Mouse (Mus musculus) spleen, postnatal 36 days (tissue): ENCODE data around the gene Il1r1.

ENCODE experiments used
- DNase-seq, 2 experiments: peaks; one replicate each; pipeline ENCODE4 v3.0.0; 2022; ENCODE audit warnings: low spot score in 2 of 2, mixed read lengths in 1 of 2

Gene Il1r1

GRCm38 (mm10) chr1:40224539-40225284, at the start of gene Il1r1:
Gene Il1r1 (plus strand): TSS chr1:40225080.
- DNase-seq, result peak; percentile 10 to 46

GRCm38 (mm10) chr1:40175123-40175522, 49.8 kb upstream of the Il1r1 start:
- no peak for DNase-seq

- no peak for DNase-seq
Observed at GRCm38 (mm10) chr1:40175797-40176196, 49.1 kb upstream of the Il1r1 start.

- no peak for DNase-seq
Observed at GRCm38 (mm10) chr1:40179031-40179430, 45.8 kb upstream of the Il1r1 start.

- DNase-seq, result no peak
Observed at GRCm38 (mm10) chr1:40179493-40179892, 45.4 kb upstream of the Il1r1 start.

- no peak for DNase-seq
Observed at GRCm38 (mm10) chr1:40180861-40181260, 44.0 kb upstream of the Il1r1 start.

- DNase-seq, result no peak
Observed at GRCm38 (mm10) chr1:40181716-40182115, 43.2 kb upstream of the Il1r1 start.

GRCm38 (mm10) chr1:40183410-40183809, 41.5 kb upstream of the Il1r1 start:
- DNase-seq, result no peak

- no peak for DNase-seq
Observed at GRCm38 (mm10) chr1:40187961-40188360, 36.9 kb upstream of the Il1r1 start.

GRCm38 (mm10) chr1:40190025-40190424, 34.9 kb upstream of the Il1r1 start:
- no peak for DNase-seq

GRCm38 (mm10) chr1:40190837-40191236, 34.0 kb upstream of the Il1r1 start:
- DNase-seq, result no peak

GRCm38 (mm10) chr1:40194279-40194678, 30.6 kb upstream of the Il1r1 start:
- DNase-seq, result no peak

- no peak for DNase-seq
Observed at GRCm38 (mm10) chr1:40213337-40214159, 11.3 kb upstream of the Il1r1 start.

GRCm38 (mm10) chr1:40217521-40217920, 7.4 kb upstream of the Il1r1 start:
- DNase-seq, result no peak

- no peak for DNase-seq
Observed at GRCm38 (mm10) chr1:40218603-40219002, 6.3 kb upstream of the Il1r1 start.

GRCm38 (mm10) chr1:40220549-40220948, 4.3 kb upstream of the Il1r1 start:
- DNase-seq, result no peak

- no peak for DNase-seq
Observed at GRCm38 (mm10) chr1:40221864-40222263, 3.0 kb upstream of the Il1r1 start.

GRCm38 (mm10) chr1:40222680-40223079, 2.2 kb upstream of the Il1r1 start:
- DNase-seq, result no peak

- no peak for DNase-seq
Observed at GRCm38 (mm10) chr1:40223591-40223990, 1.3 kb upstream of the Il1r1 start.

- no peak for DNase-seq
Observed at GRCm38 (mm10) chr1:40225580-40225979, 700 bp downstream of the Il1r1 start.

- no peak for DNase-seq
Observed at GRCm38 (mm10) chr1:40229033-40229432, 4.2 kb downstream of the Il1r1 start.

GRCm38 (mm10) chr1:40229771-40230280, 4.9 kb downstream of the Il1r1 start:
- no peak for DNase-seq

- peak; percentile 15 to 35 for DNase-seq
Observed at GRCm38 (mm10) chr1:40230336-40230735, 5.5 kb downstream of the Il1r1 start.
